Mouse (Mus musculus) olfactory bulb, adult 2 months (tissue): Measurements from ENCODE around the gene Tmigd3.

Source experiments
- CTCF ChIP-seq: fragments of 200-500 bp; IDR thresholded peaks from 2 replicates; pipeline ENCODE4 v1.5.1; 2012; ENCODE audit warnings: low read depth, mild to moderate bottlenecking, low read length, moderate library complexity; ENCODE audit not compliant: insufficient read depth
- POLR2A ChIP-seq: fragments of 200-500 bp; IDR thresholded peaks from 2 replicates; pipeline ENCODE4 v1.6.1; 2012; ENCODE audit warnings: mild to moderate bottlenecking, low read depth, low read length, moderate library complexity; ENCODE audit not compliant: insufficient read depth

GRCm38 (mm10) chr3:105894601-105895592, 24.2 kb downstream of the Tmigd3 start:
- no peak for TF ChIP-seq POLR2A
- TF ChIP-seq CTCF: peak; percentile 60
